Mouse (Mus musculus) heart, adult 2 months (tissue): ENCODE data around the gene Napsa. TPM values are rescaled to one million over a fixed set of nuclear protein-coding genes. Genes with fewer than 3 reads are reported as not detected.

Experiments
- DNase-seq, 2 experiments: peaks; one replicate each; pipeline ENCODE4 v3.0.0; 2021
- H3K27ac ChIP-seq: fragments of 200-600 bp; 2 replicates; pipeline ENCODE4 v1.8.1; 2022
- H3K27me3 ChIP-seq: fragments of 200-500 bp; 2 replicates; pipeline ENCODE4 v1.6.1; 2012; ENCODE audit warnings: mild to moderate bottlenecking, low read length, inconsistent platforms, mixed read lengths; ENCODE audit not compliant: control insufficient read depth, insufficient read depth
- H3K36me3 ChIP-seq: fragments of 200-500 bp; 2 replicates; pipeline ENCODE4 v1.6.1; 2012; ENCODE audit warnings: low read length, inconsistent platforms; ENCODE audit not compliant: control insufficient read depth, insufficient read depth
- H3K4me1 ChIP-seq: fragments of 200-500 bp; 2 replicates; pipeline ENCODE4 v1.6.1; 2011; ENCODE audit warnings: low read length; ENCODE audit not compliant: control insufficient read depth, insufficient read depth
- H3K4me3 ChIP-seq: fragments of 200-600 bp; 2 replicates; pipeline ENCODE4 v1.8.1; 2022
- H3K79me2 ChIP-seq: fragments of 200-500 bp; replicated peaks from 2 replicates; pipeline ENCODE4 v1.6.1; 2012; ENCODE audit warnings: mild to moderate bottlenecking, inconsistent platforms, low read length, moderate library complexity, mixed read lengths; ENCODE audit not compliant: control insufficient read depth, insufficient read depth
- H3K9ac ChIP-seq: fragments of 200-500 bp; 2 replicates; pipeline ENCODE4 v1.6.1; 2012; ENCODE audit warnings: low read depth, mild to moderate bottlenecking, control low read depth, inconsistent platforms, low read length, mixed read lengths
- CTCF ChIP-seq: fragments of 200-600 bp; IDR thresholded peaks from 2 replicates; pipeline ENCODE4 v1.8.1; 2022; ENCODE audit warnings: antibody characterized with exemption, mild to moderate bottlenecking, moderate library complexity
- EP300 ChIP-seq: fragments of 200-500 bp; IDR thresholded peaks from 2 replicates; pipeline ENCODE4 v1.6.1; 2011; ENCODE audit warnings: low read depth, low read length, control low read depth; ENCODE audit not compliant: insufficient read depth
- POLR2A ChIP-seq: fragments of 200-500 bp; IDR thresholded peaks from 2 replicates; pipeline ENCODE4 v1.6.1; 2011; ENCODE audit warnings: mild to moderate bottlenecking, low read depth, low read length, control low read depth; ENCODE audit not compliant: insufficient read depth
- WGBS: fragments of 180-500 bp; shearing (Covaris S2); methylation state at CpG from one replicate; pipeline ENCODE4 v1.1.7; 2018; 5-methylcytosine and 5-hydroxymethylcytosine counted together
- intact Hi-C: fragments of 180-260 bp; cut with DNase I; formaldehyde crosslinking; loops from one replicate; pipeline ENCODE4 v1.15.1; 2025
- polyA plus RNA-seq: library from polyadenylated mRNA; depleted of rRNA; stranded (reverse); fragments of >200 nt; gene quantifications from 2 replicates; pipeline ENCODE4 v1.2.3, GENCODE M21; 2012
- total RNA-seq, 2 experiments: library from RNA; stranded (reverse); gene quantifications; 2 replicates each; pipeline ENCODE4 v1.2.3; 2021

Napsa gene
- total and polyA plus RNA-seq, 3 experiments = 0.76 to 4.7 (median 1.3) TPM

DNA sequence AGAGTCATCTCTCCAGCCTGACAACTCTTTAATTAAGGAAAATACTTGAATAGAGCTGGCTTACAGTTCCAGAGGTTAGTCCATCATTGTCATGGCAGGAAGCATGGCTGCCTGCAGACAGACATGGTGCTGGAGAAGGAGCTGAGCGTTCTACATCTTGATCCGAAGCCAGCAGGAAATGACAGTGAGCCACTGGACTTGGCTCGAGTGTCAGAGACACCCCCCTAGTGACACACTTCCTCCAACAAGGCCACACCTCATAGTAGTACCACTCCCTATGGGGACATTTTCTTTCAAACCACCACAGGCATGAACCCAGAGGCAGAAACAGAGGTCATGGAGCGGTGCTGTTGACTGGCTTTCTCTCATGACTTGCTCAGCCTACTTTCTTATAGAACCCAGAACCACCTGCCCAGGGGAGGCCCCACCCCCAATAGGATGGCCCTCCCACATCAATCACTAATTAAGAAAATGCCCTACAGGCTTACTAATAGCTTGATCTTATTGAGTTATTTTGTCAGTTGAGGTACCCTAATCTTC is 12.2 kb downstream of the Napsa start:
- H3K27me3 ChIP-seq = peaks cover 8% of the 10 kb centered on the region; the same call in 1 of the 2 replicates

DNA sequence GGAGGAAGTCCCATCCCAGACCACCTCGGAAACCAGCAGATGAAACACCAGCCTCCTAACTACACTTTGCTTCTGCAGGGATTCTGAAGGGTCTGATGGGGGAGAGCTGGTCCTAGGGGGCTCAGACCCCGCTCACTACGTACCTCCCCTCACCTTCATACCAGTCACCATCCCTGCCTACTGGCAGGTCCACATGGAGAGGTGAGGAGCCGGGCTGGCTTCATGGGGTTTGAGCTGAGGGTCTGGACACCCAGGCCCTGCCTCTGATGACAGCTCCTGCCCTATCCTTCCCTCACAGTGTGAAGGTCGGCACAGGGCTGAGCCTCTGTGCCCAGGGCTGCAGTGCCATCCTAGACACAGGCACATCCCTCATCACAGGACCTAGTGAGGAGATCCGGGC is 12.7 kb downstream of the Napsa start:
- 79% methylated on average over 6 of the region's 6 CpGs for WGBS
- intact Hi-C loops = no loop called here
- no peaks in the 10 kb centered on the region for H3K4me1 ChIP-seq
- no peaks in the 10 kb centered on the region for H3K79me2 ChIP-seq
- TF ChIP-seq POLR2A (no peak), EP300 (no peak), CTCF (no peak)
- H3K36me3 ChIP-seq = no peaks in the 10 kb centered on the region
- no peak for DNase-seq
- H3K27me3 ChIP-seq = peaks cover 8% of the 10 kb centered on the region; the same call in 1 of the 2 replicates
- no peak overlapping the region for H3K27ac ChIP-seq
- H3K4me3 ChIP-seq = no peak overlapping the region
- no peak overlapping the region for H3K9ac ChIP-seq

More for the DNA sequence above, 12.2 kb downstream of the Napsa start:
- whole genome bisulfite sequencing = 51% methylated on average over 4 of the region's 4 CpGs
- no peak for DNase-seq
- no peaks in the 10 kb centered on the region for H3K4me1 ChIP-seq
- H3K4me3 ChIP-seq = no peak overlapping the region
- H3K79me2 ChIP-seq = no peaks in the 10 kb centered on the region
- TF ChIP-seq POLR2A (no peak), CTCF (no peak), EP300 (no peak)
- H3K36me3 ChIP-seq = no peaks in the 10 kb centered on the region
- H3K27ac ChIP-seq = no peak overlapping the region
- intact Hi-C loops = no loop called here
- no peak overlapping the region for H3K9ac ChIP-seq

DNA sequence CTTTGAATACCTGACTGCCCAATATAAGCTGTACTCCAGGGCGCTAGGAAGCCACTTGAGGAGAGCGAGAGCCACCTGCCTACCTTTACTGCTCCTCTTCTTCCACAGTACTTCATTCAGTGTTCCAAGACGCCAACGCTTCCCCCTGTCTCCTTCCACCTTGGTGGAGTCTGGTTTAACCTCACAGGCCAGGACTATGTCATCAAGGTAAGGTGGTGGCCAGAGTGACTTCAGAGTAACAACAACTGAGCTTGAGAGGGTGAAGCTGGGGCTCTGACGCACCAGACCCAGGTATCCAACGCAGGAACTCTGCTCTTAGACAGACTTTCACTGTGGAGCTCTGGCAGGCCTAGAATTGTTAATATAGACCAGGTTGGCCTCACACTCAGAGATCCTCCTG is 13.4 kb downstream of the Napsa start:
- intact Hi-C loops = no loop called here
- Histone ChIP-seq H3K4me1 (no peaks in the 10 kb centered on the region), H3K79me2 (no peaks in the 10 kb centered on the region), H3K27me3 (peaks cover 8% of the 10 kb centered on the region; the same call in 1 of the 2 replicates), H3K9ac (no peak overlapping the region), H3K36me3 (no peaks in the 10 kb centered on the region), H3K27ac (no peak overlapping the region), H3K4me3 (no peak overlapping the region)
- TF ChIP-seq POLR2A = no peak
- TF ChIP-seq CTCF = no peak
- TF ChIP-seq EP300 = no peak
- DNase-seq = no peak
- 87% methylated on average over 6 of the region's 6 CpGs for WGBS

DNA sequence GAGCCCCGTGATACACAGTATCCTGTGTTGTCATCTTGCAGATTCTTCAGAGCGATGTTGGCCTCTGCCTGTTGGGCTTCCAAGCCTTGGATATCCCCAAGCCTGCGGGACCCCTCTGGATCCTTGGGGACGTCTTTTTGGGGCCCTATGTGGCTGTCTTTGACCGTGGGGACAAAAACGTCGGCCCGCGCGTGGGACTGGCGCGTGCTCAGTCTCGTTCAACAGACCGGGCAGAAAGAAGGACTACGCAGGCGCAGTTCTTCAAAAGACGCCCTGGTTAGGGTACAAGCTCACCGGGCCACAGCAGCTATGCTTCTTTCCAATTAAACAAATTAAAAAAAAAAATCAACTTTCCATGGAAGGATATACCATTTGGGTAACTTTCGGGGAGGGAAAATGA is 14.3 kb downstream of the Napsa start:
- Histone ChIP-seq H3K4me3 (no peak overlapping the region), H3K36me3 (no peaks in the 10 kb centered on the region), H3K4me1 (no peaks in the 10 kb centered on the region), H3K27me3 (peaks cover 11% of the 10 kb centered on the region), H3K9ac (no peak overlapping the region), H3K27ac (no peak overlapping the region), H3K79me2 (no peaks in the 10 kb centered on the region)
- WGBS = 16% methylated on average over 19 of the region's 19 CpGs
- DNase-seq = no peak
- intact Hi-C loops = no loop called here
- TF ChIP-seq CTCF (no peak), POLR2A (no peak), EP300 (no peak)

DNA sequence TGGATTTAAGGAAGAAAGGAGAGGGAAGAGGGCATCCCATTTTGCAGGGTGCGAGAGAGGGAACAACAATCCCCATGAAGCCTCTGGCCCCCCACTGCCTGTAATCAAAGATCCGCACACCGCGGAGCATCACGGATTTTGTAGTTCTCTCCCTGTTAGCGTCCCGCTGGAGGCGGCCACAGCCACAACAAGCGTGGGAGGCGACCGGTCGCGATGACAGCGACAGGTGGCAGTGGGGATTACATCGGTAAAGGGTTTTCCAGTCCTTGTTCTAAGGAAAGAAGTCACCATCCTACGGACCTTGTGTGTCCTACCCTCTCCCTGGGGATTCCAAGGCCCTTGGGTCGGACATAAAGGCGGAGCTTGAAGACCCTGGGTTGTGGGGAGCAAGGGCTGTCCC is 14.8 kb downstream of the Napsa start:
- Histone ChIP-seq H3K4me1 (no peaks in the 10 kb centered on the region), H3K27ac (no peak overlapping the region), H3K79me2 (no peaks in the 10 kb centered on the region), H3K27me3 (peaks cover 12% of the 10 kb centered on the region), H3K36me3 (no peaks in the 10 kb centered on the region), H3K4me3 (no peak overlapping the region), H3K9ac (no peak overlapping the region)
- peak in 1 of 2 experiments; percentile 36 for DNase-seq
- intact Hi-C loops = no loop called here
- TF ChIP-seq EP300 (no peak), CTCF (no peak), POLR2A (no peak)
- 2% methylated on average over 18 of the region's 18 CpGs for WGBS

DNA sequence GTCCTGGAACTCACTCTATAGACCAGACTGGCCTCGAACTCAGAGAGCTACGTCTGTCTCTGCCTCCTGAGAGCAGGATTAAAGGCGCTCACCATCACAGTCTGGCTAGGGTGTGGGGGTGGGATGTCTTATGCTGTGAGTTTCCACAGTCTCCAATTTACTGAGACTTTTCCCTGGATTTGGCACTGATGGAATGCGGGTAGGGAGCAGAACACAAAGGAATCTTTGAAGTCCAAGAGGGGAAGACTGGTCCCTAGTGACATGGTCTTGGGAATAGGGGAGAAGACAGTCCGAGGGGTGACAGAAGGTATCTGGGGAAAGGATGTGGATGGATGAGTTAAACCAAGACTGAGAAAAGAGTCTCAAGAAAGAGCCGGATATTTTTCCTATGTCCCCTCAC is 15.5 kb downstream of the Napsa start:
- DNase-seq = no peak
- Histone ChIP-seq H3K9ac (no peak overlapping the region), H3K4me1 (no peaks in the 10 kb centered on the region), H3K27ac (no peak overlapping the region), H3K27me3 (peaks cover 12% of the 10 kb centered on the region), H3K79me2 (no peaks in the 10 kb centered on the region), H3K4me3 (no peak overlapping the region), H3K36me3 (no peaks in the 10 kb centered on the region)
- 49% methylated on average over 6 of the region's 6 CpGs for WGBS
- intact Hi-C loops = no loop called here
- TF ChIP-seq EP300 (no peak), POLR2A (no peak), CTCF (no peak)
